Mouse (Mus musculus) spleen, postnatal 36 days (tissue): ENCODE data around the gene Phf7.

Experiments
- DNase-seq, 2 experiments: peaks; one replicate each; pipeline ENCODE4 v3.0.0; 2022; ENCODE audit warnings: low spot score in 2 of 2, mixed read lengths in 1 of 2

Gene Phf7

DNA sequence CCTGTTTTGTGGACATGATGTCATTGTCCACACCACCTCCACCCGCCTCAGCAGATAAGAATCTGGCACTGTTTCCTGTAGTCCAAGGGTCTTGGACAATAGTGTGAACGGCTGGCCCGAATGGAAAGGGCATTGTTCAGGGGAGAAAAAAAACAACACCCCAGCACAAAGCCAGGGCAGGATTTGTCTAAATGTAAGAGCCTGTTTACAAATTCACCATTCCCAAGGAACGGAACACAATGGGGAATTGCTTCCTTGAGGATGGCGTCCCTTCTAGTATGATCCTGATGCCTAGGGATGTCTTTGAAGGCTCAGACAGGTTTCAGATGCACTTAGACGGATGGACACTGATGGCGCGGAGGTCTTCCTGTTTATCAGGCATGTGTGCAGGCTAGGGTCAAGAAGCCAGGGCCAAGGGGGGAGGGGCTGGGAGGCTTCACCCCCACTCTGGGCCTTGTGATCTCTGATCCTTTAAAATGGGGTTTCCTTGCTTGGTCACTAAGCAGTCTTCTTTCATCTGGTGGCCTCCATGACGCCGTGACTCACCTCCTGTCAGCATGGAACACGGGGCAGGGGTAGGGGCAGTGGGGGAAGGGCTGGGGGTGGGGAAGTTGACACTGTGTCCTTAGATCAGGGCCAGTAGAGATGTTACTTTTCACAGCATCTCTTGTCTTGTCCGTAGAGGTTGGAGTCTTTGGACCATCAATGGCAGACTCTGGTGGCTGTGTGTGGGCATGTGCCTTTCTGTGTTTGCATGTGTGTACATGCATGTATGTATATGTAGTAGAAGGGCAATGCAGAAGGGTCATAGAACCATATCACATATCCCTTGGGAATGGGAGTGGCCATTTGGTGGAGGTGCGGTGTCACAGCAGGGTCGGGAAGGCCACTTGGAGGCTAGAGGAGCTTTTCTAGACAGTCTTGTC, 17.8 kb downstream of the Phf7 start:
- no peak for DNase-seq

DNA sequence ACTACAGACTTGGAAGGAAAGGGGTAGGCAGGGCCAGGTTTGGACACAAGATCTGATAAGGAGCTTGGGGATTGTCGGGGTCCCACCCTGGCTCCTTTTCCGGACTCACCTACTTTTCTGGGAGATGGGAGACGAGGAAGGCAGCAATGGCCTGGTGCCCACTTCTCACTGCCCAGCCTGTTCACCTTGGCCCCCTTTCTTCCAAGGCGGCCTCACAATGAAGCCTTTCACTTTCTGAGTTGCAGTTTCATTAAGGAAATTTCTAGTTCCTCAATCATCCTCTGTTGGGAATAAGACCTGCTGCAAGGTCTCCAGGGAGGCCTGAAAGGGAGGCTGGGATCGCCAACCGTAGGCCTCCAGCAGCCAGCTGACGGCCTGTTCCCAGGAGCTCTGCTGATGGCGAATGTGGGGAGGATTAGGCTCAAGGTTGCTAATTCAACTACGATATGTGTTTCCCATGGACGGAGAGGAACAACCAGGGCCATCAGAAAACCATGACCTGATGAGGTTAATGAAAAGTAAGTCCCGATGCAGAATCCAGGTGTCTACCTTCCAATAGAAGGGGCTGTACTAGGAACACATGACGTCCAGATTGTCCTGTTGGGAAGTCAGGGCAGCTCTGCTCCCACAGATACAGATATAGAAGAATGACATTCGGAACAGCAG, 18.6 kb downstream of the Phf7 start:
- no peak for DNase-seq

DNA sequence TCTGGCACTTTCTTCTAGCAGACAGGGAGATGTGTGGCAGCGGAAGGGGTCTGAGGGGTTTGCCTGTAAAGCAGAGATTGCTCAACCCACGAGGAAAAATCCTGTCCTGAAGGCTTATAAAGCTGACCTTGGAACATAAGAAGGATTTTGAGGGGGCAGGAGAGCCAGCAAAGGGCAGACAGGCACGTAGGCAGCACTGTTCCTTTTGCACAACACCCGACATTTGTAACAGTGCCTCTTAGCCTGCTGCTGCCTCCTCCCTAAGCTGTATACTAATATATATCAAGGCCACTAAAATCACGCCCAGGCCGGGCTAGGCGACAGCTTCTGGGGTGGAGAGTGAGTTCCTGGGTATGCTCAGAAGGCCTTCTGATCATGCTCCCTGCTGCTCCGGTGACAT, 20.7 kb downstream of the Phf7 start:
- DNase-seq: no peak

DNA sequence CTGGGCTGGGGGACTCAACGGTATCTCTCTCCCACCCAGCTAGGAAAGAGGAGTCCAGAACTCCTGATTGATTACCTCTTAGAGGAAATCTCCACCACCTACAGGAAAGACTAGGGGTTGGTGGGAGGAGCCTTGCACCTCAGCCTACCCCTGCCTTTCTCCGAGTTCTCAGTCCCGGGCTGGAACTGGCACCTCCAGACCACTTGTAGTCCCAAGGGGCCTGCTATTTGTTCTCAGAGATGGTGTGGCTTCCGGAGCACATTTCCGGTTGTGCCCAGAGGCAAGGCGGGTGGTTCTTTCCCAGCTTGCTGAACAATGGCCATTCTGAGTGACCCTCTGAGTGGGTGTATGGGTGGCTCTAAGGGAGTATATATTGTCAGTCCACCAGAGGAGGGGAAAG, 22.9 kb downstream of the Phf7 start:
- DNase-seq: peak; percentile 68 to 70

DNA sequence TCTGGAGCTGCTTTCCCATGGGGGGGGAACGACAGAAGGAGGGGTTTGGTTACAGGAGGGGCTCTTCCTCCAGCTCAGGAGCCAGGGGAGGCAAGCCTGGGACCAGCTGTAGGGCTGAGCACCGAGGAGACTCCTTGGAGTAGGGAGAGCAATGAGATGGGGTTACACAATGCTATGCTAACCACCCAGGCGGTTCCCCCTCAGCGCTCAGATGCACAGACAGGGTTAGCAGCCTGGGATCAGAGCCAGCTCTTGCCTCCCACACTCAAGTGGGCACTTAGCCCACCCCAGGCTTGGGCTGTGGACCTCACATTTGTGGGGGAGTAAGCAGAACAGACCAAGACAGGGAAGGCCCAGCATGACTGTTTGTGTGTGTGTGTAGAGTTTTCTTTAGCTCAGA, 24.1 kb downstream of the Phf7 start:
- DNase-seq: peak in 1 of 2 experiments; percentile 31

DNA sequence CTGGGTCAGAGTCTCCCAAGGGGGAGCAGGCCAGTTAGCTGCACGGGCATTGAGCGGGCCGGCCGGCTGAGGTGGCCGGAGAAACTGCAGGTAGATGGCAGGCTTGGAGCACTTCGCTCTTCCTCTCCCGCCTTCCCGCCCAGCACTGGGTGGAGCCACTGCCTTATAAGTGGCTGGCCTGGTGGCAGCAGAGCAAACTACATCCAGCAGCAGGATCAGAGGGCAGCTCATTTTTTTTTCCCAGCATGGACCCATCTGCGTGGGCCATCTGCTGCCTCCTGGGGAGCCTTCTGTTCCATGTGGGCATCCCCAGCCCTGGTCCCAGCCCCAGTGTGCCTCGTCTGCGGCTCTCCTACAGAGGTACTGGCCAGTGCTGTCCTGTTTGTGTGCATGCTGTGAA, 33.5 kb downstream of the Phf7 start, which contains the start of gene Sema3g:
TSS of gene Sema3g (plus strand) at position 195 of the 400 bp plus-strand sequence.
- peak; percentile 51 to 62 for DNase-seq

DNA sequence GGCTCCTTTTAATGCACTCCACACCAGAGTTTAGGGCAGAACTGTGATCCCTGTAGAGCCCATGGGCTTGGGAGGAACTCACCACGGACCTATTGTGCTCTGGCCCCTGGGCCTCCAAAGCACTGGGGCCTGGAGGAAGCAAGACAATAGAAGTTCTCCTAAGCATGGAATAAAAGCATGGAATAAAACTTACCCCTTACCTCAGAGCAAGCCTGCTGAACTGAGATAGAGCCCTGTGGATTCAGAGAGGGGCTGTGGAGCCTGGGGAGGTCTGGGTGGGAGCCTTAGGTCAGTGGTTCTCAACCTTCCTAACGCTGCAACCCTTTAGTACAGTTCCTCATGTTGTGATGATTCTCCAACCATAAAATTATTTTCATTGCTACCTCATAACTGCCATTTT, 34.3 kb downstream of the Phf7 start, which contains the start of gene Nisch:
TSS of gene Nisch (minus strand) at position 101 of the 400 bp plus-strand sequence.
- DNase-seq: no peak

DNA sequence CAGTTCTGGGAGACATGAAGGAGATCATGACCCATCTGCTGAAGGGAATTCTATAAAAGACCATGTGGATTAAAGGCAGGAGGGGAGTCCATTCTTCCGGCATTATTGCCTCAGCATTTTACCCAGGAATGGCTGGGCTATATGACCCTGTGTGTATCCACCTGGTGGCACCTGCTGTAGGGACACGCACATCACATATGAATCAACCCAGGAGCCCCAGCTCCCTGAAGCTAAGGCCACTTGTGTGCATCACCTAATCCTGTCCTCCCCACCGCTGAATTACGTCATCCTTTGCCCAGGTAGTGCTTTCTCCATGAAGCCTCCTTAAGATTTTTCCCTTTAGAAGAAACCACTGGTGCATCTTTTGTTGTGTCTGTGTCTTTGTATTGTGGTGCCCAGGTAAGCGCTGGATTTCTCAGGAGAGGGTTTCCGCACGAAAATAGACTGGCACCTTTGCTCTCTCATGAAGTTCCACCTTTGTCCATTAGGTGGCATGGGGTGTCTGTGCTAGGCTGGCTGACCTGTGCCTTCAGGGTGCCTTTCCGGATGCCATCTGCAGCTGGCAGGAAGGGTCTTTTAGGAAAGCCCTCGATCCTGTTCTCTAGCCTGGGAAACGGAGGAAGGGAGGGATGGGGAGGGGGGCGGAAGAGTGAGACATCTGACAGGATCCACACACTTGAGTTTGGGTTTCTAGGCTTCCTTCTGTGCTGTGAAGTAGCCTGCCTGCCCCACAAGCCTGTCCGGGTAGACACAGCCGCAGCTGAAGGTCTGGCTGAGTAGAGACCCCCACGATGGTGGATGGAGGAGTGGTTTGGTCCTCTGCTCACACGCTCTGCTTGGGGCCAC, 35.7 kb downstream of the Phf7 start:
- peak; percentile 69 to 73 for DNase-seq

DNA sequence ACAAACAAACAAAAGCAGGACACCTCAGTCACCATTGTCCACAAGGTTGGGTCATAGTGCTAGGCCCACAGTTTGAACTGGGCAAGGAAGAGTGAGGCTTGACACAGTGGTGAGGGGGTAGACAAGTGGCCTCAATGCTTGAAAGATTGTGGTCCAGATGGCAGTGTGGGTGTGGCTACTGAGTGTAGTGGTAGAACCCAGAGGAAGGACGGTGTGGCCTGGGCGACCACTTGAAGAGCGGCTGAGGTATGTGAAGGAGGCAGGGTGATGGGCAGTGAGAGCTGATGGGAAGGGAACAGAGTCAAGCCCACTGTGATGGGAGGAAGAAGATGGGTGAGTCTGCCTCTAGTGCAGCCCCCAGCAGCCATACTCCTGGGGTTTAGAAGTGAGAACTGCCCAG, 36.4 kb downstream of the Phf7 start:
- DNase-seq: no peak

DNA sequence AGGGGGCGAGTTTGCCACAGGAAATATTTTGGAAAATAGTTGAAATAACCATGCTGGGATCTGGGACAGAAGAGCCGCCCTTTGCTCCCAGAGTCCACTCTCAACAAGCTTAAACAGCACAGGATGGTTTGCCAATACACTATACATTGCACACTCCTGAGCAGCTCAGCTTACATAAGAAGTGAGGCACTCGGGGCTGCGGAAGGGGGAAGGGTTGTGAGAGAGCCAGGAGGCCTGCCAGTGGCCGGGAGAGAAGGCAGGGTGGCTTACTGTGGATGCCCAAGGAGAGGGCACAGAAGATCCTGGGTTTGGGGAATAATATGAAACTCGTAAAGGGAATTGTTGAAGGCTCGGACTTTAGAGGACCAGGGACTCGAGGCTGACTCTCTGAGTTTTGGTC, 37.2 kb downstream of the Phf7 start:
- no peak for DNase-seq

DNA sequence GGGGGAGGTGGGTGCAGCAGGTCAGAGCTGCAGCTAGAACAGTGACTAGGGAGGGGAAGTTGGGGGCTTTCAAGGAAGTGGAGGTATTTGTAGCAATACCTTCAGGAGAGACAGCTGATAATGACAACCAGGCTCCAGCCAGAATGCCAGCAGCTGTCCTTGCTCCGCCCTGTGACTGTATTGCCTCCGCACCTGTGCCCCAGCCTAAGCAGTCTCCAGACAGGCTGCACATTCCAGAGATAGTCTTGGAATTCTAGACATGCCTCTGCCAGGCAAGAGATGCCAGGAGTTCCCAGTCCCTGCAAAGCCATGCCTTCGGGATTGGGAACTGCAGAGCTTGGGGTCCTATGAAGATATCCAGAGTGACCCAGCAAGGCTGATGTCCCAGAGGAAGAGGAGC, 38.6 kb downstream of the Phf7 start:
- DNase-seq: no peak

DNA sequence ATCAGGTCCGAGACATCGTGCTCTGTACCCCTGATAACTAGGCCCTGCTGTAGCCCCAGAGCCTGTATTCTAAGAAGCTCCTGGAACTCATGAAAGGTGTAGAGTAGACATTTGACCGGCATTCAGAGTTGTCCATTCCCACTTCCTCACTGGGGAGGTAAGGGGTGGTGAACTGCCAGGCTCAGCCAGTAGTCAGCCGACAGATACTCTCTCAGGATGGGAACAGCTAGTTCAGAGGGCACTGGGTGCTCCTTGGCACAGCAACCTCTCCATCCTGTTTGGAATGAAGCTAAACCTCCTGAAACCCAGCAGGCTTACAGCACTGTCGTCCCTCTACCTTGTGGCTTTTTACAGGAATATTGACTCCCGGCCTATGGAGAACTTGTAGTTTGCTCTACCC, 39.3 kb downstream of the Phf7 start:
- DNase-seq: no peak

DNA sequence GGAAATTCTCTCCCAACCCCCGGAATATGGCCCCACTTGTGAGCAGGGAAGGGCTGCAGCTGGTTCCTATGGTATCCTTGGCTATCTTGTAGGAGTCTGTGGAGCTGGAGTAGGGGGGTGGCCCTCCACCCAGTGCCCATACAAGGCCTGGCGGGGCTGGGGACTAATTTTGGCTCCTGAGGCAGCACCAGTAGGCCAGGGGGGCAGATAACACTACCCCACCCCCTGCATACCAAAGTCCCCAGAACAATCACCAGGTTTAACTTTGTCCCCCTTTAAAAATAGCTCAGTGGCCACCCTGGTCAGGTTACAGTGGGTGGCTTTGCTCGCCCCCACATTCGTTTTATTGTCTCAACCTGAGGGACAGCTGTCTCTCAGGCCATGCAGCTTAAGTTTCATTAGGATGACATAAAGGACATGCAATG, 42.0 kb downstream of the Phf7 start:
- no peak for DNase-seq

DNA sequence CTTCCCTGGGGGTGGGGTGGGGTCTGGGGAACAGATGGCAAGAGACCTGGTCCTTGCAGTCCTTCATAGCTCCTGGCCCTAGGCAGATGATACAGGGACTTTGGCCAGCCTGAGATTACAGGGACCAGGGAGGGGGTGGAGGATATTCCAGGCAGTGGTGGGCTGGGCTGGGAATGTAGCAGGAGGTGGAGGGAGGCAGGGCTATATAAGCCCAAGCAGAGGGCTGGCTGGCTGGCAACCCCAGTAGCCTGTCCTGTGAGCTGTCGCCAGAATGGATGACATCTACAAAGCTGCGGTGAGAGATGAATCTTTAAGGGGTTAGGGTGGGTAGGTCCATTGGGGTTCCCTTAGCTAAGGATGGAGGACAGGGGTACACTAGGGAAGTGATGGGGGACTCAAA, 43.0 kb downstream of the Phf7 start, which contains the start of gene Tnnc1:
TSS of gene Tnnc1 (plus strand) at position 229 of the 400 bp plus-strand sequence.
- no peak for DNase-seq

DNA sequence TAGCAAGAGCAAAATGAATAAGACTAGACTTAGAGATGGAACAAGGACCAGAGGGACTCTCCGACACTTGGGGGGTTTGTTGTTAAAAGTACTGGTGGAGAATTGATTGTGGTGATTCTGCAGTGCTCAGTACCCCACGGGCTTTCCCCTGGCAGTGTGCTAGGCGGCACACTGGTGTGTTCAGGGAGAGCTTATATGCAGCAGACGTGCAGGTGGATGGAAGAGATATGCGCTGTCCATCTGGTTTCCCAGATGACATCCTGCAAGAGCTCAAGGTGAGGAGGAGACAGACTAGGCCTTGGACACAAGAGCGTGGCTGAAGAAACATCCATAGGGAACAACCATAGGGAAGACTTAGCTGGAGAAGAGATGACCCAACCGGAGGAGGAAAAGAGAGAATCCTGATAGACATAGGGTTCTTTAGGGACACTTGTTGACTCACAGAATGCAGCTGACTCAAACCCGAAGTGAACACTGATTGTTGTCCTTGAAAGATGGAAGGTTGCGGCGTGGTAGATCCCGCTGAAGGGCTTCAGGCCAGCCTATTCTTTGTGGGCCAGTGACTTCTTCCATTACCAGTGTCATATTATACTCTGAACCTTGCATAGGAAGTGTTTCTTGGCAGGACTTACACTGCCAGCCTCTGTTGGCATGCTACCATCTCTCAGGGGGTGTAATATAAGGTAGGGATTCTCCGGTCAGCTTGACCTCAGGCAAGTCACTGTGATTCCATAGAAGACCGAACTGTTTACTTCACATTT, 43.9 kb downstream of the Phf7 start:
- DNase-seq: peak in 1 of 2 experiments; percentile 31

DNA sequence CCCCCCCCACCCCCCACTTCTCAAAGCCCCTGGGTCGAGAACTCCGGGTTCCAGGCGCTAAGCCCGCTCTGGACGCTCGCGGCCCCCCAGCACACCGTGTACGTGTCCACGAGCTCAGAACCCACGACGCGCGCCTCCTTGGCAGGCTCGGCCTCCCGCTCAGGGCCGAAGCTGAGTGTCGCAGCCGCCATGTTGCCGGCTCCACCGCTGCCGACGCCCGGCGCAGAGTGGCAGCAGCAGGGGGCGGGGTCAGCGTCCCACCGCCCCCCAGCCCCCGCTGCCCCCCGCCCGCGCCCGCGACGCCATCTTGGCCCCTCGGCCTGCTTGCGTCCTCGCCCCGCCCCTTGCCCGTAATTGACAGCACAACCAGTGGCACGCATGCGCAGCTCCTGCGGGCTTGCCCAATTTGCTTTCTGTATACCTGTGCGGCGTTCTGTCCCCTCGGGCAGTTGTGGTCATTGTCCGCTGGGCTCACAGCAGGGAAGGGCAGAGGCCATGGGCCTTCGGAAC, 44.6 kb downstream of the Phf7 start:
- peak; percentile 94 to 96 for DNase-seq

DNA sequence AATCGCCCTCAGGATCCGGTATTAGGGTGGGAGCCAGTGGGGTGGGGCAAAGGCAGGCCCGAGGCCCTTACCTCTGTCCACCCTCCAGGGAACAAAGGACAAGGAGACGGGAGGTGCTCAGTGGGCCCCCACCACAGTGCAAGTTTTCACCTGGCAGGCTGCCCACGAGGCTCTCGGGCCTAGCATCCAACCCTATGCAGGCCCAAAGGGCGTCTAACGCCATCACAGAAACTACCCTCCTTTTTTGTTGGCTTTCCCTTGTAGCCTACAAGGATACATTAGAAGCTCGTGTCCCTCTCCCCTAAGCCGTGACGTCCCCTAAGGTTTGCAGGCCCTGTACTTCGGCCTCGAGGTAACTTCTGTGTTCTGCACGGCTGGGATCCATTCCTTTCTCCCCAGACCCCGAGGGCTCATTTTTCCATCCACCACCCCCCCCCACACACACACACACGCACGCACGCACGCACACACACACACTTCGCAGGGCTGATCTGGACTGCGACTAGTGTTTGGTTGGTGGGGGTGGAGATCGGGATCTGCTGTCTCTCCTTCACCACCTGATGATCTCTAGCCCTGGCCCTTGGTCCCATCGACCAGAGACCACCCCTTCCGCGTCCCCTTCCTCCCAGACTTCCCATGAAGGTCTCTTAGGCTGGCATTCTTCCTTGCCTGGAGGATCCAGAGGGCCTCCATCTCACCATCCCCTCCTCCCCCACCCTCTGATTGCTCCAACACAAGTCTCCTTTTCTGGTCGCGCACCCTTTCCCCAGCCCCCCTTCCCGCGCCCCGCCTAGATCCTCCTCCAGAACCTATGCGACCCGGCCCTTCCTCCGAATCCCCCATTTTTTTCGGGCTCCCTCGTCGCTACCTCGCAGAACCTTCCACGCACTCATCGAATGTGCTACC, 45.3 kb downstream of the Phf7 start:
- peak in 1 of 2 experiments; percentile 28 for DNase-seq

DNA sequence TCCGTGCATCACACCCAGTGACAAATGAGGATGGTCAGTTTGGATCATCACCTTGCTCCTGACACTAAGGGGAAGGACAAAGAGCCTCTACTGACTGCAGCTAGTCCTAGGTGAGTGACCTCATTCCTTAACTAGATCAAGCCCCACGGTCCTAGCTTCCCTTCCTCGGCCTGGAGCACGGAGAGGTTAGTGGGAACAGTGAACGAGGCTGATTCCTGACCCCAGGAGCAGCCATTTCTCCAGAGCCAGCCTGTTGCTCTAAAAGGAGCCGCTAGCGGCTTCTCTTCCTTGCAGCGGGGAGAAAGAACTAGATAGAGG, 45.9 kb downstream of the Phf7 start:
- no peak for DNase-seq

DNA sequence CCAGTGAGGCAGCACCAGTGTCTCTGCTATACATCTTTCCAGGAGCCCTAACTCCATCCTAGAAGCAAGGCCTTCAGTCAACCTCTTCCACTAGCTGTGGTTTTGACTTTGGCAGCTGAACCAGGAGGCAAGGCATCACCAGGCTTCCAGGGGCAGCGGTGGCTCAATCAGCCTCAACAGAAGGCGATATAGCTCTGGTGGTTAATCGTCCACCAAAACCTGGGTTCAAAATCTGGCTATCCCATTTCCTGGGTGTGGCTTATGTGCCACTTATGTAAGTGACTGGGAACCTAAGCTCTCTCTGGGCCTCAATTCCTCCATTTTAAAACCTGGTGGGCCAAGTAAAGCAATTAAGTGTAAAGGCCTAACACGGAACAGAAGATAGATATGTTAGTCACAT, 46.3 kb downstream of the Phf7 start:
- DNase-seq: no peak

DNA sequence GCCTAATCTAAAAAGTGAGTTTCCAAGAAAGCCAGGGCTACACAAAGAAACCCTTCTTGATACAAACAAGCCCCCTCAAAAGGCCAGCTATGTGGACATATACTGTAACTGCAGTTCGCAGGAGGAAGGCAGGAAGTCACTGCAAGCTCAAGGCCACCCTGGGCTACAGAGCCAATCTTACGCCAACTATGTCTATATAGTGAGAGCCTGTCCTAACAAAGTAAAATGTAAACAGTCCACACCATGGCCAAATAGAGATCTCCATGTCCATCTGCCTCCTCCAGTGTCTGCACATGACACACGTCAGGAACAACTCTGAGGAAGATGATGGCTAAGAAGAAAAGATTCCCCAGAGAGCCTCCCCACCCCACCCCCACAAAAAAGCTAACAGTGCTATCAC, 51.1 kb downstream of the Phf7 start:
- no peak for DNase-seq
